Mouse (Mus musculus) induced T-regulatory cell, adult 2 months (primary cell): ENCODE measurements at regions not wholly inside any gene's neighbourhood (a gene's known extent, or its start where the extent isn't known, plus 50 kb on each side); places are given as distances from the start of the nearest gene placed in this dataset.

Experiments
- DNase-seq: peaks from one replicate; pipeline ENCODE4 v3.0.0-alpha.2; 2012; ENCODE audit warnings: low read depth

DNA sequence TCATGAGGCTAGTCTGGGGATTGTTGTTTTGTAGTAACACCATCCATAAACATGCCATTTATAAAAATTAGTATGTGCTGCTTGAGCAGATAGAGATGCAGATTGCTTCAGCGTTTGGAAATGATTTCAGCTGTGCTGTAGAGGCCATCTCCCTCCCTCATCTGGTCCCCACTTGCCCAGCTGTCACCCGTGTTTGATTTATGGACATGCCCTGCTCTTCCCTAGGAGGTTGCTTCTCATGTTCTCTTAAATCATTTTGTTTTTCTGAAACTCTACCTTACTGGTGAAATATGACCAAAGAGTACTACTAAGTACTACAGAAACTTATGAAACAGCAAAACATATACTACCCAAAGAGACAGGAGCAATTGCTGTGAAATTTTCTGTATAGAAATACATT lies 284.7 kb upstream of the N6amt1 start:
- no peak for DNase-seq

DNA sequence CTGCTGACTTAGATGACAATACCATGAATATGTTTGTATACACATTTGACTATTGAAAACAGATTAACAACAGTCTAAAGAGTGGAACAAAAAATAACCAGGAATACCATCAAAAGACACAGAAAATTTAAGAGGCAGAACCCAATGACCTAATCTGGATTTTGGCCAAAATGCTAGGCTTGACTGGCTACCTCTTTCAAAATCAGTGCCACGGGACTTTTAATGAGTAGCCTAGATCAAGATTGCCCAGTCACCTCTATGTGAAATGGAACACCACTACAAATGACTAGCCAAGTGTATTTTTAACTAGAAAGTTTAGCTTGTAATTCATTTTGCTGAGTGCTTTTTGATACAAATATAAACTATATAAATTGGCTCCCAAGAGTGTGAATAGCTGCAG lies 286.0 kb upstream of the N6amt1 start:
- no peak for DNase-seq

DNA sequence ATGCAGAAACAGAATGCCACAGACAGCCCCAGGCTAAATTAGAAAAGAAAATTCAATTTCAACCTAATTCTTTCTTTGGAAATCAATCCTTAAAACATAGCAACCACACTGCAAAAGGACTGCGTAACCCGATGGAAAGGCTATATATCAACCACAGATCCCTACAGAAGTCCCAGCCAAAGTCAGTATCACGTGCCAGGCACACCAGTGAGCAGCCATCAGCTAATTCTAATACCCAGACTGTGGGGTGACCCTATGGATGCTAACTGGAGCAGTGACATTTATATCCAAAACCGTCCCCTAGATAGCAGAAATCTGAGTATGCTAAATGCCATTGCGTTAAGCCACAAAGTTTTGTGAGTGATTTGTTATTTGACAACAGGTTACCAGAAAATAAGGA lies 286.5 kb upstream of the N6amt1 start:
- no peak for DNase-seq

DNA sequence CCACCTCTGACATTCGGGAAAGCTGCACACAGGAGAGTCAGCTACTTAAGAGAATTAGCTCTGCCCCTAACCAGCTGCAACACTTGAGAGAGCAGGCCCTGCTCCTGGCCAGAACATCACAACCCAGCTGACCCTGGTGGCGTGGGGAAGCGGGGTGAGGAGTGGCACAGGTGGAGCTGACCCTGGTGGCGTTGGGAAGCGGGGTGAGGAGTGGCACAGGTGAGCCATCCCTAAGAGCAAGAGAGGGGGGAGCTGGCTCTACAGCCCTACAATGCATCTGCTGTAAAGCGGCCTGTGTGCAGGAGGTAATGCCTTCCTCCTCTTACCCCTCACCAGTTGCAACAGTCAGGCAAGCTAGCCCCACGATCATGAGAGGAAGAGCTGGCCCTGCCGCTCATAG lies 293.5 kb upstream of the N6amt1 start:
- no peak for DNase-seq

DNA sequence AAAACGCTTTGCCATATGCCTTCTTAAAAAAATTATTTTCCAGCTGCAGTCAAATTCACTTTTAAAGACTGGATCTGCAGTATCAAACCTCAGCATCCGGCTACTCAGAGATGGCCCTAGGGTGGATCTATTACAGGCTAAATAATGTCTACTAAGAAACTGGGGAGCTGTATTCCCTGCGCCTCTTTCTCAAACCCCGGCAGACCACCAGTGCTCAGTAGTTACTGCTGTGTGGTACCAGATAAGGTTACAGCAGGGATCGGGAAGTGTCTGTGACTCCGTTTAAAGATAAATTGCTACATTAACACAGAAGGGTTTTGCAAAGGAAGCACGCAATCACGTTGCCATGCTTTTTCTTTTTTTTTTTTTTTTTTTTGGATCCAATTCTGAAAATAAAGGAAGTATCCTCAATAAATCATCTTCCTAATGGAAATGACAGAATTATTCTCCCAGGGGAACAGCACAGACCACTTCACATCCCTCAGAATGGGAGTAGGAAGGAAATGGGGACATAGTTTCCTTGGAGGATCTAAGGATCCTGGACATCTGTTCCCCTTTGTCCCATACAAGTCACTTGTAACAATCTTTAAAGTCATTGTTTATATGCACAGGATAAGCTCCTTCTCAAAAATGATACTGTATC lies 304.1 kb upstream of the N6amt1 start:
- DNase-seq, result no peak

DNA sequence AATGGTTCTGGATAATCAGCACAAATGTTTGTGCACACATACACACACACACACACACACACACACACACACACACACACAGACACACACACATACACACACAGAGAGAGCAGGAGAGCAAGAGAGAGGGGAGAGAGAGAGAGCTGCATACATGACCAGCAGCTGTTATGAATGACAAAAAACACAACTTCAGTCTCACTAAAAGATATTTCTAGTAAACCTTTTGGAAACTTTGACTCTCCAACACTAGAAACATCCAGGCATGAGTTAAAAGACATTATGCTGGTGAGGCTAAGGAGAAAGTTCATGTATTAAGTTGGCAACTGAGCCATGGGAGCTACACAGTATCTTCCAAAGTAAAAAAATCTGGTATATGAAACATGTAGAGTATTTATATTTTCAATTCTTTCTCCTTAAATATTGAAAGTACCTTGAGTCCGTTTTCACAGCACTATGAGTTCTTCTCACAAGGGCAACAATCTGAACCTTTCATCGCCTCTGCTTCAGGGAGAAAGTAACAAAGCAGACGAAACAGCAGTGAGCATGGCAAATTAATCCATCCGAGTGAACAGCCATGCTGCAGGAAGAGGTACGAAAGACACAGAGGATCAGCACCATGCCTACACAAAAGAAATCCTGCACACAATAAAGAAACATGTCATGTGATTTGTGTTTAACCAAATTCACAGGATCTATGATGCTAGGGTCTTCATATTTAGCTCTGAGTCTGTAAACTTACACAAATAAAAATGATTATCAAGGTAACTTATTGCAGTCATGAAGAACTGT lies 309.0 kb upstream of the N6amt1 start:
- no peak for DNase-seq

DNA sequence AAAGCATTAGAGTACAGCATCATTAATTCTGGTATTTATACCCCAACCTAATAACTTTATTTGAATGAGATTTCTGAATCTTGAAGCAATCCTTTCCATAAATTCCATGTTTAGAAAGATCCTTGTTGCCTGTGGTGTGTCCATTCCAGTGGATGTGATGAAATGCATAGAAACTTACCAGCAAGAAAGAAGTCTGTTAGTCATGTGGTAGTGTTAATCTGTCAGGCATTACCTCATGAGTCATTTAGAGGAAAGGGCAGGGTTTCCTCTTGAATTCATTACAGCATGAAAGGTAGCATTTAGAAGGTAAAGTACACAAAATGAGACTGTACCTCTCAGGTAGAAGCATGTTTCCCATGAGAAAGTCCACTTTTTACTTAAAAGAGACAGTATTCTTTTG lies 310.3 kb upstream of the N6amt1 start:
- DNase-seq, result no peak

DNA sequence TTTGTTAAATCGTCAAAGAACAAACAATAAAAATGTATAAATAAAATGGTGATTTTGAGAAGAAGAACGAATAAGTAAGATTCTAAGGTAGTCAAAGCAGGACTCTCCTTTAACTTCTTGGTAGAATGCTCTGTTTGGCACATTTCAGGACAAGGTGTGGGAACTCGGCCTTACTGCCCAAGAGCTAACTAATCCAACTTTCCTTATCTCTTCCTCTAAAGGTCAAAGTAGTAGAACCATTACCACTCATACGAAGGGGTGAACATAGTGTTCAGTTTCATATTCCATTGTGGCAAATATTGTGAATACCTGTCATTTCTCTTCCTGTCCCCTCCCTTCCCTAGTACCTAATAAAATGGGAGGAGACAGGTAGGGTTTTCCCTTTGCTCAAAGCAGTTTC lies 313.6 kb upstream of the N6amt1 start:
- no peak for DNase-seq

DNA sequence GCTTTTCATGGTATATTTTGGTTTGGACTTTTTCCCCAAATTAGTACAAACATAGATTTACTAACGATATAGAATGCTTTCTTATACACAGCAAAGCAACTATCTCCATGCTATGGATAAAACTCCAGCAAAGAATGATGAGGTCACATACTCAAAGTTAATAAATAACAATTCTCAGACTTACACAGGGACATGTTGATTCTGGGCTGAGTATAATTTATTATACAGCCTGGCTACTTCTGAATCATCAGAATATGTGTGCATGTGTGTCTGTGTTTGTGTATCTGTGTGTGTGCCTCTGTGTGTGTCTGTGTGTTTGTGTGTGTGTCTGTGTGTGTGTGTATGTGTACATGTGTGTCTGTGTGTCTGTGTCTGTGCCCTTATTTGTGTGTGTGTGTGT lies 314.1 kb upstream of the N6amt1 start:
- no peak for DNase-seq

DNA sequence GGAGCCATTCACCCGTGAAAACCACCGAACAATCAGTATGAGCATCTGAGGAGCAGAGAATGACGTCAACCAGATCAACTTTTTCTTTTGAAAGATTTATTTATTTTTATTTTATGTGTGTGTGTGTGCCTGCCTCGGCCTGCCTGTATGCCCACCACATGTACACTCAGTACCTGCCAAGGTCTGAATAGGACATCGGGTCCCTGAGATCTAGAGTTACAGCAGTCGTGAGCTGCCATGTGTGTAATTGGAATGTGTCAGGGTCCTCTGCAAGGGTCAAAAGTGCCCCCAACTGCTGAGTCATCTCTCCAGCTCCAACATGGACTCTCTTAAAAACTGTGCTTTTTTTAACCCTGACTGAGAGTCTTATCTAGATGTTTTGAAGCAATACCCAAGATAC lies 316.9 kb upstream of the N6amt1 start:
- DNase-seq, result no peak

DNA sequence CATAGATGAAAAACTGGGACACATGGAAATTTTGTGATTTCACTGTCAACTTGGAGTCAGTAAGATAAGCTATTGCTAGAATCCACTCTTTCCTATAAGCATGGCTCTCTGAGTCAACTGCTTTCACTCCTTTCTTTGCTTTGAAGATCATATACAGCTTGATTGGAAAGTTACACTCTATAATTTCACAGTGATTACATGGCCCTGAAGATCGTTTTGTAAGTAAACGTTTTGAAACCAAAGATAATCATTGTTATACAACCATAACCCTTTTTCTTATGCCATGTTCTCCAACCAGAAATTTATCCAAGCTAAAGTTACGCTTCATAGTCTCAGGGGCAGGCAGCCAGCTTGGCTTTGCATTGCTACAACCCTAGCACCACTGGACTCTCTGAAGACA lies 322.1 kb upstream of the N6amt1 start:
- no peak for DNase-seq

DNA sequence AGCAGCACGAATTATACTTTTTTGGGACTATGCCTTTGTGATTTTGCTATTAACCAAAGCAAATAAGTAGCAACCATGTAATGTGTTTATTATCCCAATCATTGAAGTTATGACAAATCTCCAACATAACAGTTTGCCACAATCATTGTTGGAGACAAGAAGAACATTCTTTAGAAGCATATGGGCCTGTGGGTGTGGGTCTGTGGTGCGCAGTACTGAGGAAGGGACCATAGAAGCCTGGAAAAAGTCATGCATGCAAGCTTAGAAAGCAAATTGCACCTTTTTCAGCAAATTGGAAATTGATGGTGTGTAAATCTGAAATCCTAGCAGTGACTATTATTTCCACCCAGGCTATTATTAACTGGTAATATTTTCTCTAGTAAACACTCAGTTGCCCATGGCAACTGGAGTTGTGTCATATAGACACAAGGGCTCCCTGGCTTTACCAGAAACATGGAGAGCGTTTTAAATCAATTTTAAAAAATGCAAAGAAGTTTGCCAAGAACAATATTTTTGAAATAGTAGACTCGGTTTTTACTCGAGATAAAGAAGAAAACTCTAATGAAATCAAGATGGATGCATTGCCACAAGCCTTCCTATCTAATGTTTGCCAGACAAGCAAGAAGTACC lies 325.4 kb upstream of the N6amt1 start:
- no peak for DNase-seq

DNA sequence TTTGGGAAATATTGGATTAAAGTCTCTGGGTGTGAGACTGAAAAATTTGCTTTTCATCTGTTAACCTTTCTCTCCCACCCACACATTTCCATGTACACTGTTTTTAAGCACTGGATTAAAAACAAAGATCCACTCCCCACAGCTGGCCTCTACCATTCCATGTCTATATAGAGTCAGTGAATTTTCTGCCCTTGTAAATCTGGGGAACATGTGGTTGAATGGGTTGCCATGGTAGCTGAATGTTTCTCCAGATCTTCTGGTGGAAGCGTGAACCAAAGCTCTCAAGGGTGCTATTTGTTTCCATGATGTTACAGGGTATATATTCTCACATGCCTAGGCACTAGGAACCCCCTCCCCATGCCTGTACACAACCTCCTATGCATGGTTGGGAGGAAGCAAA lies 326.4 kb upstream of the N6amt1 start:
- no peak for DNase-seq

DNA sequence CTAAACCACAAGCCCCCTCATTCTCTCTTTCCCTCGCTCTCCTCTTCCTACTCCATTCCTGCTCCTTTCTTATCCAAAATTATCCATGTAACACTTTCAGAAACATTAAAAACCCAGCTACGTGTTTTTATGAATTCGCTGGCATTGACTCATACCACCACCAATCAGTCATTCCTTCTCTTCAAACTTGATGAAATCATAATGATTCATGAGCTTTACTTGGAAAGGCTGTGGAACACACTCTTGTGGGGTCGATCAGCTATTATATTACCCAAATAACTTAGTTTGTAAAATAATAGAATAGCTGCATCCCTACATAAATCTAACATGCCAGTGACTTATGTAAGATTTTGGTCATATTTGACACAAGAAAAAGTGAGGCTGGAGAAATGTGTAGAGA lies 331.9 kb upstream of the N6amt1 start:
- DNase-seq, result no peak

DNA sequence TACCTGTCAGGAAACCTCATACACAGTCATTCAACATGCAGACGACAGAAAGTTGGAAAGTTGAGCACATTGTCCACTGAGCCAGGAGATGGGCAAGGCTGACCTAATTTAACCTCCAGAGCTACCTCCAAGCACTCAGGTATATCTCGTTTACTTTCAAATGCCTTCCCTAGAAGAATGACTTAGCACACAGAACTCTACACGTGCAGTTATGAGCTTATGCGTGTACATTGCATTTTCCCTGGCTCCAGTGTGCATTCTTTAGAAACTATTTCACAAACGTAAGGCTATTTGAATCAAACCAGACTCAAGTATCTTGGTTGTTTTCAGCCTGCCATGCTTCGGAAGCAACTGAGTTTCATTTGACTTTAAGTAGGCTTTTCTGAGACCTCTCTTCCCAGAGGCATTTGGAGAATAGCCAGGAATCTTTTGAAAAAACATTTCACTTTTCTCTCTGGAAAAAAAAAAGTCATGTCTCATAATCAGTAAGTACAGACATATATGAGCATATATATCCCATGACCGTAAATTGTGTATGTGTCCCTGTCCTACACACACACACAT lies 336.8 kb upstream of the N6amt1 start:
- no peak for DNase-seq

DNA sequence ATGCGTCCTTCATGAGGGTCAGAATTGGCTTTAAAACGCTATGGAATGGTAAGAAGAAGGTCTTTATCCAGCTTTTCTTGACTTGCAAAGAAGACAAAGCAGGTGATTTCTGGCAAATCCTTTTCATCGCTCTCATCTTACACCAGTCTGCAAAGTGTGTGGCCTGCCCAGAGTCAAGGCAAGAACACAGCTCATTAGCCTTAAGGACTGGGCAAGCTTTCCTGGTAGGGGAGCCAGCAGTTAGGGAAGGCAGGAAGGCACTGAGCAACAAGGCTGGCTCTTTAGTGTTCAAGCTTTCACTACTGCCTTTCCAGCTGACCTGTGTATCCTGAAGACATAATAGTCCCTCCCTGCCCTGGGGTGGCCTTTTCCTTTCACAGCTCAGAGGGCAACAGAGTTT lies 352.4 kb upstream of the N6amt1 start:
- no peak for DNase-seq

DNA sequence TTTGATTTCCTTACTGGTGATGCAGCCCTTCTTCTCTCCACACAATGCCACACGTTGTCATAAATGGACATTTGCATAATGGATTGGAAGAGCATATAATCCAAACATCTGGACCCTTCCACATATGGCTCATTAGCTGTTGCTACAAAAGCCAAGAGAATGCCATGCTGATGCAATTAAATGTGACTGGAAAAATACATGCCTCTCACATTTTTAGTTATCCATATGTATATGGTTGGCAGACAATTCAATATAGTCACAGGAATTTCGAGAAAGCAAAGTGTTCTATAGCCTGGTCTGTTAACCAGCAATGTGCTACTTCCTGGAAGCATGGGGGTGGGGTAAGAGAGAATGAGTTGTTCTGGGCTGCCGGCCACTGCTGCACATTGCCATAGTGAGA lies 352.9 kb upstream of the N6amt1 start:
- DNase-seq, result no peak

DNA sequence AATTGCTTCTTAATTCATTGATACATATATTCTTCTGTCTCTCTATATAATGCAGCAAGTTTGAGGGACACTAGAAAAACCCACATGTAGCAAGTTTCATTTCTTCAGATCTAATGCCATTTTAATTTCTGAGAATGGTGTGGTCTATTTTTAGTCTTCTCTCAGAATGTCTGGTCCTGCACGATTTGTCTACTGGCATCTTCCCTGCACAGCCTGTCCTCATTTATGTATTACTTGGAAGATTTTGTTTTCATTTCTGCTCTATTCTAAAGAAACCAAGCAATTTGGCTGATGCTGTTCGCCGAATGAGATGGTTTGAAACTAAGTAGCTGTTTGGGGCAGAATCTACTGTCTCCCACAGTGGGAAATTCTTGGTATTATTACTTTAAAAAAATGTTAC lies 382.3 kb upstream of the N6amt1 start:
- DNase-seq, result no peak

DNA sequence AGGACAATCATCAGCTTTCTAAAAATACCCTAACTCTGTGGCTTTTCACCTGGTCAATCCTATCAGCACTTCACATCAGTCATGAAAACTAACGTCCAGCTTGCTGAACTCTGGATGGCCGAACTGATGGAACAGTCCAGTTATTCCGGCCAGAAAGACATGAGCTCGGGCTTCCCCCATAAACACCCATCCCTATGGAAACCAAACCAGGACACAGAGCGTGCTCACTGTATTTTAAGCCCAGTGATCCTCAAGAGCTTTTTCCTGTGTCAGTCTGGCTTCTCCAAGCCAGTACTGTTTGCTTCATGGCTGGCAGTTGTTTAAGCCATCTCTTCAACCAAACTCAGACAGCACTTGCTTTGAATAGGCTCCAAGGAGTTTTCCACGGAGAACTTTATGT lies 404.3 kb upstream of the N6amt1 start:
- DNase-seq, result no peak

DNA sequence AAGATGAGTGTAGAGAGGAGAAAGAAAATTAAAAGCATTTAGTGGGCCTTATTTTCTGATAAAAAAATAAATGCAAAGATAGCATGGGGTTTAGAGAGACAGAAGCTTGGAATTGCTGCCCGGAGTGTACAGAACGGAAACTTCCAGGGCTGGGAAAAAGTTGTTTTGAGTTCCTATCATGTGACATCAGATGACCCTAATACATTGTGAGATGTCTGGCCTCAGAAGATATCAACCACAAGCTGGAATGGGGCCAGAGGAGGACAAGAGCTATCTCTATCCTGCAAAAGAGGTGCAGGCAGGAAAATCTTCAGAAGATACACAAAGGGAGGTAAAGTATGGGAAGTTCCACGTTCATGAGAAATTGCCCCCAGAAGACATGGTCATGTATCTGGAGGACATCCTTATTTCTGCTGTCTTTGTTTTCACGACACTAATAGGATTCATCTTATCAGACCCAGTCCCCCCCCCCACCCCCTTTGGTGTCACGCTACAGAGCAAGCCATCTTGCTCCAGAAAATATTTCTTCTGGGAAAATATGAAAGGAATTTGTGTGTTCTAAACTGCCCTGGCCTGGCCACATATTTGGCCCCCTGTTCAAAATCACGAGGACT lies 408.3 kb upstream of the N6amt1 start:
- no peak for DNase-seq

DNA sequence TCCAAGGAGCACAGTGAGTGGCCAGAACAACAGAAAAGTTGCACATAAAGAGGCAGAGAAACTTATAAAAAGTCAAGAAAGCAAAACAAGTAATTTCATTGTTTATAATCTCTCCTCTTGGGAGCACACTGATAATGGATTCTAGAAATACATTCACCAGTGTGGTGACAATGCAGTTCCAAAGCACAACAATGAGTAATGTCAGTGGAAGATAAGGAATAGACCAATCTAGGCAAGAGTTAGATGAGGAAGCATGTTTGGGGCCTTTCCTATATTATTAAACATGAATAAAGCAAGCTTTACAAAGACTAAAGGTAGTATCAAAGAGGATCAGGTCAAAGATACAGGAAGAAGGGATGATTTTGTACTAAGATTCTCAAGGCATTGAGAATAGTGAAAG lies 408.9 kb upstream of the N6amt1 start:
- DNase-seq, result no peak

DNA sequence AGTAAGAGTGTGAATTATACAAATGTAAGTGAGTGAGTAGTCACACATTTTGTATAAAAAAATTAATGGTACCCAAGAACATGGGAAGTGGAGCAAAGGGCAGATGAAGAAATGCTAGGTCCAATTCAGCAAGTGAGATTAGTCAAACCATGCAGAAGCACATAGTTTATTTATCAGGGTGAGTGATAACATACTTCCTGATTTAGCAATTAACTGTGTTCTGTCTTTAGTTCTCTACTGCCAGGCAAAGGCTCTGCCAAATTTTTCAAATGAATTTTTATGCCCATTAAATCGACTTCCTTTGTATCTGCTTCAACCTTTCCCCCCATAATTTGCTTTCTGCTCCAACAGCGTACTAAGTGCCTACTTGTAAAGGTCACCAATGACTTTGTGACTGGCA lies 419.0 kb upstream of the N6amt1 start:
- DNase-seq, result no peak

DNA sequence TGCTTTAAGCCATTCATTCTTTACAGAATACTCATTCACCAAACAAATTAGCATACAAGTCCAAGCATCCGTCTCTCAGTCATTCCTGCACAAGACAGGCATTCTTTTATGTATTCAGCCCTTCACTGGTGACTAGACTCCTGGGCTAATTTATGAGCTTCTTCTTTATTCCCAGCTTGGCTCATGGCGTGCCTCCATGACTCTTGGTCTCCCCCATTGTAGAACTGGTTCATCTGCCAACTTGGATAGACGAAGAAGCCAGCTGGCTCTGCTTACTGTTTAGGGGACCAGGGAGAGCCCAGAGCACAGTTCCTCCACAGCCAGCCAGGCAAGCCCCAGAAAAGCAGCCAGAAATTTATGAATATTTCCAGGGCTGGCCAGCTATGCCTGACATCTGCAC lies 421.2 kb upstream of the N6amt1 start:
- DNase-seq, result no peak
